Mouse (Mus musculus): ENCODE data around the gene Tnni2.

DNA sequence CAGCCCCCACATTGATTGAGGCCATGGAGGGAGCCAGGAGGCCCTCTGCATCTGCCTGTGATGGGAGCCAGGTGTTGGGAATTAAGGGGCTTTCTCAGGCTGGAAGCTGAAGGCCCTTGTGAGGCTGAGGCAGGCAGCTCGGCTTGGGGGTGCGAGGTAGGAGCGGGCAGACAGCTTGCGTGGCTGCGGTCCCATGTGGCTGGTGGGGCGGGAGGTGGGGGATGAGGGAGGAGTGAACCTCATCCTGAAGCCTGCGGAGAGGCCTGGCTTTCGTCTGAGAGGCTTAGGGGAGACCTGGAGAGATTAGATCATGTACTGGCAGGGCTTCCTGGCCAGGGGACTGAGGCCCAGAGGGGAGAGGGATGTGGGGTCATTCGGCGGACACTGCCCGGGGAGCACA, 41.5 kb downstream of the Tnni2 start:
- TF ChIP-seq POLR2A (IDR thresholded peaks at IDR 0.05; ENCODE audit: insufficient read depth, low read length) (no peak), CTCF (IDR thresholded peaks at IDR 0.05; ENCODE audit: low read depth, low read length) (no peak)

Measured in ES-Bruce4 (cell line).